Mouse (Mus musculus) liver, embryonic 14.5 days (tissue): ENCODE measurements at regions not wholly inside any gene's neighbourhood (a gene's known extent, or its start where the extent isn't known, plus 50 kb on each side); places are given as distances from the start of the nearest gene placed in this dataset.

Experiments used
- CTCF ChIP-seq: IDR thresholded peaks from 2 replicates; pipeline ENCODE4 v1.5.1; 2016; ENCODE audit warnings: antibody characterized with exemption, low read depth, control low read depth
- EP300 ChIP-seq: IDR thresholded peaks from 2 replicates; pipeline ENCODE4 v1.6.1; 2016; ENCODE audit warnings: antibody characterized with exemption, low read depth

- TF ChIP-seq CTCF (no peak), EP300 (no peak)
These were observed 467.7 kb upstream of the Castor2 start for GRCm38 (mm10) chr5:133631812-133632211.
